Mouse (Mus musculus): ENCODE measurements around the gene Clip4.

DNA sequence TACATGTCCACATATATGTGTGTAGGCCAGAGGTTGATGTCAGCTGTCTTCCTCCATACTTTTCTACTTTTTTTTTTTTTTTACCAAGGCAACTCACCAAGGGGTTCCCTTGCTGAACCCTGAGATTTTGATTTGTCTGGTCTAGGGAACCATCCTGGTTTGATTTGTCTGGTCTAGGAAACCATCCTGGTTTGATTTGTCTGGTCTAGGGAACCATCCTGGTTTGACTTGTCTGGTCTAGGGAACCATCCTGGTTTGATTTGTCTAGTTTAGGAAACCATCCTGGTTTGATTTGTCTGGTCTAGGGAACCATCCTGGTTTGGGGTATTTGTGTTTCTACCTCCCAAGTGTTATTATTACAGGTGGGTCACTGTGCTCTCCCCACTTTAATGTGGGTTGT, 18.2 kb downstream of the Clip4 start:
- TF ChIP-seq CTCF (IDR thresholded peaks at IDR 0.05; ENCODE audit: extremely low read depth, insufficient read length, insufficient replicate concordance, low read depth, low read length) (no peak), POLR2A (IDR thresholded peaks at IDR 0.05; ENCODE audit: low read depth, low read length) (no peak)
